17 mouse cellular contexts compared by ENCODE assay signal in genomic region chr19:30676308-30676707, GRCm38 (mm10).
"Had no signal": no experiment of that assay in that cellular context is flagged by ENCODE, and none has a peak within 500 bp of the region (broad histone marks: within the 10 kb centered on the region; RNA-seq: fewer than 3 reads in every experiment).

No protein-coding gene starts in this region.

- H3K9me3 ChIP-seq: limb, embryonic 12.5 days; liver, embryonic 13.5 days; lung, embryonic 15.5 days; megakaryocyte, embryonic 14.5 days; stomach, embryonic 15.5 days had no signal

- ATAC-seq: liver, postnatal 0 days had no signal

- H3K27me3 ChIP-seq: limb, embryonic 12.5 days; liver, embryonic 13.5 days; lung, embryonic 15.5 days; megakaryocyte, embryonic 14.5 days; stomach, embryonic 15.5 days had no signal

- H3K36me3 ChIP-seq: limb, embryonic 12.5 days; liver, embryonic 13.5 days; lung, embryonic 15.5 days; stomach, embryonic 15.5 days had no signal

- H3K4me1 ChIP-seq: limb, embryonic 12.5 days; liver, embryonic 13.5 days; lung, embryonic 15.5 days; megakaryocyte, embryonic 14.5 days; stomach, embryonic 15.5 days had no signal

- H3K9ac ChIP-seq: limb, embryonic 12.5 days; liver, embryonic 13.5 days; liver, postnatal 0 days; lung, embryonic 15.5 days; stomach, embryonic 15.5 days had no signal

- H3K27ac ChIP-seq: layer of hippocampus, adult 2 months; limb, embryonic 12.5 days; liver, embryonic 13.5 days; lung, embryonic 15.5 days; macrophage; stomach, embryonic 15.5 days had no signal

- H3K4me2 ChIP-seq: limb, embryonic 12.5 days; liver, embryonic 13.5 days; lung, embryonic 15.5 days; stomach, embryonic 15.5 days had no signal

- DNase-seq: kidney, adult 11 months; kidney, adult 9 months; kidney, postnatal 10 days; kidney, postnatal 4 days; liver; liver, embryonic 13.5 days; liver, postnatal 0 days; lung, postnatal 14 days; right cerebral cortex, postnatal 14 days; thymus, adult 2 months; thymus, postnatal 25 days had no signal

- H3K4me3 ChIP-seq: layer of hippocampus, adult 2 months; limb, embryonic 12.5 days; liver, embryonic 13.5 days; lung, embryonic 15.5 days; megakaryocyte, embryonic 14.5 days; stomach, embryonic 15.5 days had no signal
